Mouse (Mus musculus) liver, embryonic 14.5 days (tissue): ENCODE measurements at regions not wholly inside any gene's neighbourhood (a gene's known extent, or its start where the extent isn't known, plus 50 kb on each side); places are given as distances from the start of the nearest gene placed in this dataset.
A peak's percentile ranks its signal among the peaks of the same experiment; 100 is the strongest.
"Not testable (repeated sequence)": the region's sequence is repeated elsewhere in the genome, so short reads cannot be mapped to it uniquely, and the experiment has no call there.

Experiments
- ATAC-seq: fragments of 200-750 bp; cut with Nextera tagmentation; 2 replicates; pipeline ENCODE4 v1.8.0; 2017; ENCODE audit warnings: moderate number of reproducible peaks, mild to moderate bottlenecking, moderate library complexity; ENCODE audit not compliant: insufficient read depth
- DNase-seq, 3 experiments: peaks; one replicate each; pipeline ENCODE4 v3.0.0-alpha.2; 2012 to 2013; ENCODE audit warnings: low read depth in 3 of 3, low spot score in 3 of 3
- H3K27ac ChIP-seq: fragments of 300-500 bp; sonication (generic); 2 replicates; pipeline ENCODE4 v1.5.1; 2014; ENCODE audit warnings: moderate library complexity, mild to moderate bottlenecking, control low read depth, inconsistent platforms
- H3K27me3 ChIP-seq: fragments of 300-500 bp; sonication (generic); 2 replicates; pipeline ENCODE4 v1.6.1; 2014; ENCODE audit warnings: mild to moderate bottlenecking, low read length, moderate library complexity; ENCODE audit not compliant: control insufficient read depth, insufficient read depth
- H3K36me3 ChIP-seq: fragments of 300-500 bp; sonication (generic); replicated peaks from 2 replicates; pipeline ENCODE4 v1.6.1; 2014; ENCODE audit warnings: low read depth; ENCODE audit not compliant: control insufficient read depth, insufficient read depth
- H3K4me1 ChIP-seq, 2 experiments: fragments of 200-500 bp in 1 of 2; fragments of 300-500 bp in 1 of 2; sonication (generic) in 1 of 2; replicated peaks; 2 replicates each; pipeline ENCODE4 v1.6.1; 2012 to 2014; ENCODE audit warnings: antibody characterized with exemption in 1 of 2, inconsistent platforms in 1 of 2, low read length in 1 of 2; ENCODE audit not compliant: control insufficient read depth in 2 of 2, insufficient read depth in 2 of 2
- H3K4me2 ChIP-seq: fragments of 300-500 bp; sonication (generic); 2 replicates; pipeline ENCODE4 v1.6.1; 2014; ENCODE audit warnings: low read depth, mild to moderate bottlenecking, control low read depth, moderate library complexity
- H3K4me3 ChIP-seq, 2 experiments: fragments of 200-500 bp in 1 of 2; fragments of 300-500 bp in 1 of 2; sonication (generic) in 1 of 2; 2 replicates each; pipeline ENCODE4 v1.5.1; 2012 to 2014; ENCODE audit warnings: low read depth in 2 of 2, low read length in 2 of 2, mild to moderate bottlenecking in 2 of 2, control low read depth in 1 of 2, inconsistent platforms in 1 of 2, moderate library complexity in 1 of 2; ENCODE audit not compliant: insufficient read depth in 1 of 2
- H3K9ac ChIP-seq: fragments of 300-500 bp; sonication (generic); replicated peaks from 2 replicates; pipeline ENCODE4 v1.6.1; 2014; ENCODE audit warnings: mild to moderate bottlenecking, control low read depth, moderate library complexity
- H3K9me3 ChIP-seq: fragments of 300-500 bp; sonication (generic); 2 replicates; pipeline ENCODE4 v1.6.1; 2016; ENCODE audit warnings: low read length, mixed read lengths; ENCODE audit not compliant: control insufficient read depth
- CTCF ChIP-seq: IDR thresholded peaks from 2 replicates; pipeline ENCODE4 v1.5.1; 2016; ENCODE audit warnings: antibody characterized with exemption, low read depth, control low read depth
- EP300 ChIP-seq: IDR thresholded peaks from 2 replicates; pipeline ENCODE4 v1.6.1; 2016; ENCODE audit warnings: antibody characterized with exemption, low read depth
- WGBS: fragments of 180-500 bp; shearing (Covaris S2); extraction: QIAGEN DNeasy Blood & Tissue Kit; methylation state at CpG from one replicate; pipeline ENCODE4 v1.1.7; 2014; ENCODE audit not compliant: insufficient replicate concordance; 5-methylcytosine and 5-hydroxymethylcytosine counted together

- H3K9me3 ChIP-seq = no peaks in the 10 kb centered on the region
- 22% methylated on average over 20 of the region's 20 CpGs for WGBS
- H3K36me3 ChIP-seq = no peaks in the 10 kb centered on the region
- H3K4me1 ChIP-seq = peaks cover 22 to 26% of the 10 kb centered on the region in 2 experiments
- H3K9ac ChIP-seq = peak overlapping the region; percentile 56
- peak overlapping the region; percentile 31 for H3K27ac ChIP-seq
- H3K4me3 ChIP-seq = peak overlapping the region; percentile 6 to 39; a peak in 2 of 4 replicates
- H3K4me2 ChIP-seq = peak overlapping the region; percentile 74
- no peaks in the 10 kb centered on the region; the same call in 1 of the 2 replicates for H3K27me3 ChIP-seq
- DNase-seq (peak; percentile 28 to 65 (median 52)), ATAC-seq (peak; percentile 76)
- no peak for TF ChIP-seq CTCF
Measured at GRCm38 (mm10) chr6:144902267-144902995, 120.7 kb upstream of the Sox5 start.

GRCm38 (mm10) chr6:144901825-144902224 lies 120.0 kb upstream of the Sox5 start:
- H3K4me2 ChIP-seq = peak overlapping the region; percentile 74
- H3K4me3 ChIP-seq = peak overlapping the region; percentile 6 to 39; a peak in 2 of 4 replicates

GRCm38 (mm10) chr6:144900858-144901257 lies 119.1 kb upstream of the Sox5 start:
- not testable (repeated sequence) for DNase-seq, H3K4me2 ChIP-seq, H3K9ac ChIP-seq, H3K27me3 ChIP-seq, ATAC-seq, H3K4me3 ChIP-seq, H3K27ac ChIP-seq, H3K36me3 ChIP-seq, H3K9me3 ChIP-seq
- H3K4me1 ChIP-seq = peaks cover 22 to 26% of the 10 kb centered on the region in 2 experiments
- WGBS = 76% methylated on average over 7 of the region's 7 CpGs

More at GRCm38 (mm10) chr6:144901825-144902224, 120.0 kb upstream of the Sox5 start:
- Histone ChIP-seq H3K27ac (peak overlapping the region; percentile 31), H3K36me3 (no peaks in the 10 kb centered on the region), H3K27me3 (no peaks in the 10 kb centered on the region; the same call in 1 of the 2 replicates), H3K9ac (peak overlapping the region; percentile 56; the same call in 1 of the 2 replicates), H3K9me3 (no peaks in the 10 kb centered on the region), H3K4me1 (peaks cover 22 to 26% of the 10 kb centered on the region in 2 experiments)
- DNase-seq = peak; percentile 59 to 71 (median 68)
- TF ChIP-seq CTCF (no peak), EP300 (no peak)
- 10% methylated on average over 9 of the region's 9 CpGs for WGBS
- peak; percentile 88 for ATAC-seq

- Histone ChIP-seq H3K27me3 (no peaks in the 10 kb centered on the region), H3K4me2 (no peak overlapping the region), H3K27ac (no peak overlapping the region), H3K4me1 (peaks cover 16 to 17% of the 10 kb centered on the region in 2 experiments), H3K4me3 (no peak overlapping the region), H3K9ac (no peak overlapping the region), H3K36me3 (no peaks in the 10 kb centered on the region), H3K9me3 (no peaks in the 10 kb centered on the region)
- DNase-seq = no peak
- TF ChIP-seq CTCF (no peak), EP300 (no peak)
- ATAC-seq = no peak
- WGBS = 43% methylated on average over 3 of the region's 3 CpGs
Measured at GRCm38 (mm10) chr6:144897526-144897925, 115.7 kb upstream of the Sox5 start.

GRCm38 (mm10) chr6:144890914-144891313 lies 109.1 kb upstream of the Sox5 start:
- no peak for ATAC-seq
- no peaks in the 10 kb centered on the region for H3K9me3 ChIP-seq
- no peaks in the 10 kb centered on the region for H3K36me3 ChIP-seq
- no peak overlapping the region for H3K4me2 ChIP-seq
- peaks cover 0 to 7% of the 10 kb centered on the region in 2 experiments; a peak in 1 of 4 replicates for H3K4me1 ChIP-seq
- H3K27ac ChIP-seq = no peak overlapping the region
- H3K9ac ChIP-seq = no peak overlapping the region
- 14% methylated on average over 2 of the region's 2 CpGs for WGBS
- no peak overlapping the region for H3K4me3 ChIP-seq
- DNase-seq = no peak
- no peaks in the 10 kb centered on the region for H3K27me3 ChIP-seq
- no peak for TF ChIP-seq EP300
- no peak for TF ChIP-seq CTCF
